Mouse (Mus musculus): ENCODE results near the gene Ccdc9b.
A peak's percentile ranks its signal among the peaks of the same experiment; 100 is the strongest.

The Ccdc9b gene

DNA sequence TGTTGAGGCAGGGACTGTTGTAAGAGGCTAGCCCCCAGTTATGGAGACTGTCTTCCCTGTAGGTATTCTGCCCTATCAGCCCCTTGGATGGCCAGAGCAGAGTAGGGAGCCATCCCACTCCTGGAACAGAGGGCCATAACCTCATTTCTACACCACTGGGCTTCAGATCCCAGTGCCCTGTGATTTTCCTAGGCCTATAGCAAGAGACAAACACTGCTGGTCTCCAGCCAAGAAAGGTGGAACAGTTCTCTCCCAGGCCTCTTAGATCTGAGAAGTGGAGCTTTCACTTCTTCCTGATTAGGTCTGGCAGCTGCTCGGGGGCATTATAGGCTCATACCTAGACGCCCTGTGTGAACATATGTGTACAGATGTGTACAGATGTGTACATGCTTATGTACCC is 13.8 kb upstream of the Ccdc9b start:
- DNase-seq (ENCODE audit: low spot score) = no peak

DNA sequence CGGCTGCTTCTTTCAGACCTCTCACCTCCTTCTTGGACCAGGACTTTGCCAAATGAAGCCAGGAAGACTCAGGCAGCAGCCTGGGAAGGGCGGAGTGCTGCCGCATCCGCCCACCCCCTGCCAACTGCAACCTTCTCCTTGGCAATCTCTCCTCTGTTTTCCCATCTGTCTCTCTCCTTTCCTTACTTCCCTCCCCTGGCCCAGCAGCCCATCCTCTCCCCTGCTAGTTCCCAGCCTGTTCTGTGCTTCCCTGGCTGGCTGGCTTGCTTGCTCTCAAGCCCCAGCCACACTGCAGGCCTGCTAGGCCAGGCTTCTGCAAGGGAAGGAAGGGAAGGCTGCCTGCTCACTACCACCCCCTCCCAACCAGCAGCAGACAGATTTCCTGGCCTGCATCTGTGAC is 13.4 kb upstream of the Ccdc9b start:
- no peak for DNase-seq (ENCODE audit: low spot score)

DNA sequence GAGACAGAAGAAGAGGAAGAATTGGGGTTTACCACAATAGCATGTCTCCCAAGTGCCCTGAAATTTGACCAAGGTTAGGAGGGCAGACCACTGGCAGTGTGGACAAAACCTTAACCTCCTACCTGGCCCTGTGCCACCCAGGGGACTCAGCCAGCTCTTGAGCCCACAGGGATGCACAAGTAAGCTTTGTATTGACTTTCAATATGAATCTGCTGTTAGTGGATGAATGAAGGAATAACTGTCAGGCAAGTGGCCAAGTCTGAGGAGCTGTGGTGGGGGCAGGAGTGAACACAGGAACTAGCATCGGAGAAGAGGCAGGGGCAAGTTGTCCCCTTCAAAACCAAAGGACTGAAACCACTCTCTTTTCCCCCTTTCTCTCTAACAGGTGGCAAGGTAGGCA is 12.9 kb upstream of the Ccdc9b start:
- no peak for DNase-seq (ENCODE audit: low spot score)

DNA sequence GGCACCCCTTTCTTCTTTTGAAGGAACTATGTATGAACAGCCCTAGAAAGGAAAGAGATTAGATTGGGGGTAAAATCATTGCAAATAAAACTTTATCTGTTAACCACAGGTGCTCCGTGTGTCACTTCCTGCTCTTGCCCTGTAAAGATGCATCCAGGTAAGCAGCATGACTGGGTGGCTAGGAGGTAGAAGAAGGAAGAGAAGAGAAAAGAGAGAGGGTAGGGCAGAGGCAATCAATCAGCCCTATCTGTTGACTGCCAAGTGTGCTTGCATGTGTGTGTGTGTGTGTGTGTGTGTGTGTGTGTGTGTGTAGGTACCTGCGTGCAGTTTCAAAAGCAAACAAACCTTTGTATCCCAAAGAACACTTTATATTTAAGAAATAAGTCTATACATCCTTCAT is 12.1 kb upstream of the Ccdc9b start:
- DNase-seq (ENCODE audit: low spot score) = no peak

DNA sequence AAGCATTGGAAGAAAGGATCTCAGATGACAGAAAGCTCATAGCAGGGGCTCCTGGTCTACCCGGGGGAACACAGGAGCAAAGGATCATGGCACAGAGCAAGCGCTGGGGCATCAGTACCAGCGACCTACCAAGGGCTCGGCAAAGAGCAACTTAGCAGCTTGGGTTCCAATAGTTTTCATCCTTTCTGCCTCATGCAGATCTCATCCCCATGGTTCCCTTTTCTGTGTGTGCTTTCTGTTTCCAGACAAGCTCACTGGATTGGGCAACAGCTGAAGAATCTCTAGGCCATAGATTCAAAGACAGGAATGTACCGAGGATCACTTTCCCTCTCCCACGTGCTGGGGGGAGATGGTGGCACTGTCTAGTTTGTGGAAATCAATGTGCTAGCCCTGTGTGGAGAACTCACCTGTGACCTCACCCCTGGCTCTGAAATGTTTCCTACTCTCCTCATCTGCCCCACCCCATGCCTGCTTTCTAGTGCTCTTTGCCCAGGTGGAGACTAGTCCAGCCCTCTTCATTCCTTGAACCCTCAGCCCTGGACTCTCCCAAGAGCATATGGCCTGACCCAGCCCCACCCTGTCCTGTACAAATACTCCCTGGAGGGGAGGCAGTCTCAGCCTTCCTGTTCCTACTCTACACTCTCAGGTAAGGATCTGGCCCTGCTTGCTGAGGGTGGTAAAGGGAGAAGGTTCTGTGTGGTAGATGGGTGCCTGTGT is 9.9 kb upstream of the Ccdc9b start, which contains the start of gene Phgr1:
Gene Phgr1 (plus strand): TSS at position 612 of the 717 bp plus-strand sequence.
- DNase-seq (ENCODE audit: low spot score) = no peak

GRCm38 (mm10) chr2:118766041-118767033 is 3.9 kb upstream of the Ccdc9b start:
- DNase-seq (ENCODE audit: low spot score) = no peak

DNA sequence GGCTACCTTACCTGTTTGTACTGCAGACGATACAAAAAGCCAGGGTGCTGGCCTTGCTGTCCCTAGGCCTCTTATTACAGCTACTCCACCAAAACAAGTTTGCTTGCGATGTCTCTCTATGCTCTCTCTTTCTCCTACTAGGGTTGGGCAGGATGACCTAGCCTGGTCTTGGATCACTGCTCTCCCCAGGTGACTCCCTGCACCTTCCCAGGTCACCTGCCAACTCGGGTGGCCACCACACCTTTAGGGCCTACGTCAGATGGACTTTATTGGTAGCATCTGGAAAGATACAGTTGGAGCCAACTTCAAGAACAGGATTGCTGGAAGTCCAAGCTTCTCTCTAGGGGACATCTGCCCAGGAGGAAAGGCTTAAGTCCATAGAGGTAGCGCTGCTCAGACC is 2.4 kb upstream of the Ccdc9b start:
- no peak for DNase-seq (ENCODE audit: low spot score)

DNA sequence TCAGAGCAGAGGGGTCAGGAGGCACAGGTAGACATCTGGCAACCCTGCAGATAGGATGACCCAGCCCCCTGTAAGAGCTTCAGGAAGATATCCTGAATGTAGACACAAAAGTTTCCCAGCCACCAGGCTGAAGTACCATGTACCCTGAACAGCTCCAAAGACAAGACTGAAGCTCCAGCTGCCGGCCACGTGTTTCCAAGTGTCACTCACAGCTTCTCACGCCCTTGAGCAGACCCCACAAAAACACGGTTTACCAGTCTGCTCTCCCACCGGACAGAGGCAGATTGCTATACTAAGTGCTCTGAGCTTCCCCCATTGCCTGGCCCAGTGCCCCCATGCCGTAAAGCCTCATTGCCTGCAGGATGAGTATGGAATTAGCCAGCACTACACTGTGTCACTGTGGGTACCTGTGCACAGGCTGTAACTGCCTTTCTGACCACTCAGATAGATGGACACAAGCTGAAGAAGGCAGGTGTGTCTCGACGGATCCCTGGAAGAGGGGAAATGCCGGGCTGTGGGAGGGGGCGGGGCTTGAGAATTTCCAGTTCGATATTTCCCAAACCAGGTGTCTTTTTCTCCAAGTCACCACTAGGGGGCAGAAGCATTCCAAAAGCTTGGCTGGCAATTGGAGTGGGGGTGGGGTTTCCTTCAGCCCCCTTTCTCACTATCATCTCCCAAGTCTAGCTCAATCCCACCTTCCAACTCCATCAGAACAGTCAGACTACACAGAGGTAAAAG is 1.8 kb upstream of the Ccdc9b start:
- peak; percentile 56 for DNase-seq (ENCODE audit: low spot score)

DNA sequence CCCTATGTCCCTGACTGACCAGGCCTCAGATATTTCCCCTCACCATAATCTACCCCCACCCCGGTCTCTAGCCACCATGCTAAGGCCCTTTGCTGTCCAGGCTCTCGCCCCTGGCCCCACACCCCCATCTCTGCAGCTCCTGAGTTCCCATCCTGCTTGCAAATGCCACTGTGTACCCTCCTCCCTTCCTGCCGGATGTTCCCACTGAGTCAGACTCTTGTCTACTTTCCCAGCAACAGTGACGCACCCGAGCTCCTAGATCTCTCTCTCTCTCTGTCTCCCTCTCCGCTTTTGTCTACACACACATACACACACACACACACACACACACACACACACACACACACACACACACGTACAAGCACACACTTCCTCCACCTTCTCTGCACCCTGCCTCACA is 1.0 kb upstream of the Ccdc9b start:
- no peak for DNase-seq (ENCODE audit: low spot score)

DNA sequence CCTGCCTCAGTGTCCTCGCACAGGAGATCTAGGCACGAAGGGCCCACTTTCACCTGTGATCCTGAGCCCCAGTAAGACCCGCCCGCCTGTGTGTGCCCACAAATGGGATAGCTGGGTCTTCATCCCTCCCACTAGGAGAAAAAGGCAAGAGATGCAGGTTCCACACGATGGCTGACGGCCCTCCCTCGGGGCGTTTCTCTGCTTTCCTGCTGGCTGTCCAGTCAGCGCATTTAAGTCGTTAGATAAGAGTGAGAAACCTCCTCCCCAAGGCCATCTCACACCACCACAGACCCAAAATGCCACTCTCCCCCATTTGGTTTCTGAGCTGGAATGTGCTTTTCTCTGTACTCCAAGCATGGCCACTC is 305 bp upstream of the Ccdc9b start:
- DNase-seq (ENCODE audit: low spot score) = no peak

GRCm38 (mm10) chr2:118761358-118761757 is 1.1 kb downstream of the Ccdc9b start:
- no peak for DNase-seq (ENCODE audit: low spot score)

GRCm38 (mm10) chr2:118760311-118761025 is 2.0 kb downstream of the Ccdc9b start:
- no peak for DNase-seq (ENCODE audit: low spot score)

GRCm38 (mm10) chr2:118759828-118760227 is 2.6 kb downstream of the Ccdc9b start:
- peak; percentile 80 for DNase-seq (ENCODE audit: low spot score)

DNA sequence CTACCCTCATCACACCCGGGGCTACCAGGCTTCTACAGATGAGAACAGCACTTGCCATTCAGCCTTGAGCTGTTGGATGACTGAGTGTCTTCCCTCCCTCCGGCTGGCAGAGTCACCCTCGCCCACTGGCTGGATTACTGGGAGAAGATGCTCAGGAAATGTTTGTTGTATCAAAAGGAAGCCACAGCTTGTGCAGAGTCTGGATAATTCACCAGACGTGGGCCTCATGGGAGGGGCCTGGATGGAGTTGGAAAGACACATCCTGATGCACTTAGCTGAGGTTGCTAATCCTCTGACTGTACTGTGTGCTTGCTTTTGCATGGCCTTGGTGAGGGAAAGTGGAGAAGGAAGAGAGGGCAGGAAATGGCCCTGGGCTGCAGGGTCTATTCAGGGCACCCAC is 6.4 kb downstream of the Ccdc9b start:
- DNase-seq (ENCODE audit: low spot score) = no peak

- DNase-seq (ENCODE audit: low spot score) = no peak
Measured at GRCm38 (mm10) chr2:118755407-118755806, 7.1 kb downstream of the Ccdc9b start.

DNA sequence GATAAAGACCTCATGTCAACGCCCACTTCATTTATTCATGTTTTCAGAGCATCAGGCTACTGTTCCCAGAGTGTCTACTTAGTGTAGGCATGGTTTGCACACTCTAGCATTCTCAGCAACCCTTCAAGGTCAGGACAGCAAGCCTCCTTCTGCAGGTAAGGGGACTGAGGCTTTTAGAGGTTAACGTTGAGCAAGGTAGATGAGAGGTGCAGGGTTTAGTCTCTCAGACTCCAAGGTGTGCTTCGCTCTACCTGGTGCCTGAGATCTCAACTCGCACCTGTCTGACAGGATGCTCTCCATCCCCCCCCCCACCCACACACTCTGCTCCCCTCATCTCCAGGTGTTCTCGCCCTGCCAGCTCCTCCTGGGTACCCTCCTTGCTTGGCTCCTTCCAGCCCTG is 8.3 kb downstream of the Ccdc9b start:
- no peak for DNase-seq (ENCODE audit: low spot score)

DNA sequence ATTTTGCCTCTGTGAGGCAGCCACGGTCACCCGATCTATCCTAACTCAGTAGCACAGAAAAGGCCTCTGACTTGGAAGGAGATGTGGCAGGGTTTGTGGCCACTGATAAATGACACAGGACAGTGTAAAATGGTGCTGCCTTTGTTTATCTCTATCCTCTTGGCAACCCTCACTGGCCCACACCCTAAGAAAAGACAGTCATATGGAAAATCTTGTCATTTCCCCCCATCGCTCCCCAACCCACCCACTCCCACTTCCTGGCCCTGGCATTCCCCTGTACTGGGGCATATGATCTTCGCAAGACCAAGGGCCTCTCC is 9.7 kb downstream of the Ccdc9b start:
- DNase-seq (ENCODE audit: low spot score) = no peak

GRCm38 (mm10) chr2:118751896-118752791 is 10.3 kb downstream of the Ccdc9b start:
- DNase-seq (ENCODE audit: low spot score) = no peak

DNA sequence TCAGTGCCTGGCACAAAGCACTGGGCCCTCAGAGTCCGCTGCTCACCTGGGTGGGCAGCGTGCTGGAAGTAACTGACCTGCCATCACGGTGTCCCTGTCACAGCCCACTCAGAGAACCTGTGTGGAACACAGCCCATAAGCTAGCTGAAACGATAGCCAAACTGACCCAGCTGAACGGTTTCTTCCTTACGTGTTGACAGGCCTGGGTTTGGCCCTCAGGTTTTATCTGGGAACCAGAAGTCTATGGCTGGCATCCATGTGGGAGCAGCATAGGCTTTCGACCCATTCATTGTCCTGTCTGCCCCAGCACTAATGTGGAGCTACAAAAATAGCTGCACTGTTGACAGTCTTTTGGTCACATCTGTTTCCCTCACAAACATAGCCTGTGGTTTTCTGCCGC is 12.0 kb downstream of the Ccdc9b start:
- DNase-seq (ENCODE audit: low spot score) = no peak

GRCm38 (mm10) chr2:118749341-118749884 is 13.0 kb downstream of the Ccdc9b start:
- no peak for DNase-seq (ENCODE audit: low spot score)

Data from embryo, embryonic 10 days (tissue).